9 mouse cellular contexts compared by ENCODE assay signal in genomic region chr3:79177136-79177870, GRCm38 (mm10).
DNase-seq lines count a peak whose midpoint lies in the region; ATAC-seq and TF ChIP-seq lines count a peak whose summit lies in the region.
"Had no signal": no experiment of that assay in that cellular context is flagged by ENCODE, and none has a peak within 500 bp of the region (broad histone marks: within the 10 kb centered on the region; RNA-seq: fewer than 3 reads in every experiment).

No protein-coding gene starts in this region.

- TF ChIP-seq CTCF in intestine, postnatal 0 days (IDR thresholded peaks at IDR 0.05; ENCODE audit: low read depth), result no peak

- H3K36me3 ChIP-seq in heart, embryonic 16.5 days (ENCODE audit: control insufficient read depth, insufficient read depth), result peaks cover 9% of the 10 kb centered on the region
- peaks cover 2% of the 10 kb centered on the region; the same call in 1 of the 2 replicates for H3K36me3 ChIP-seq in neural tube, embryonic 13.5 days
- no peaks in the 10 kb centered on the region; the same call in 1 of the 2 replicates for H3K36me3 ChIP-seq in intestine, postnatal 0 days (ENCODE audit: control insufficient read depth, insufficient read depth)

- H3K4me1 ChIP-seq in heart, embryonic 16.5 days (ENCODE audit: control insufficient read depth, insufficient read depth, low read length), result peaks cover 50% of the 10 kb centered on the region
- peaks cover 51% of the 10 kb centered on the region for H3K4me1 ChIP-seq in neural tube, embryonic 13.5 days (replicated peaks)
- H3K4me1 ChIP-seq in intestine, postnatal 0 days (replicated peaks; ENCODE audit: control insufficient read depth, insufficient read depth, low read length), result peaks cover 21% of the 10 kb centered on the region

- peak overlapping the region; percentile 64; the same call in 1 of the 2 replicates for H3K4me2 ChIP-seq in heart, embryonic 16.5 days (ENCODE audit: low read depth, low read length)
- H3K4me2 ChIP-seq in neural tube, embryonic 13.5 days, result no peak overlapping the region
- H3K4me2 ChIP-seq in intestine, postnatal 0 days (replicated peaks; ENCODE audit: low read depth), result peak overlapping the region; percentile 64; the same call in 1 of the 2 replicates
- H3K4me2 ChIP-seq: limb, embryonic 15.5 days had no signal

- DNase-seq in heart, adult 18-20 months, result no peak
- no peak for DNase-seq in neural tube, embryonic 10.5 days (ENCODE audit: extremely low spot score, low spot score)
- DNase-seq in thymus, postnatal 14 days, result peak; percentile 66
- no peak for DNase-seq in gastrocnemius, postnatal 25 days
- no peak for DNase-seq in urinary bladder, postnatal 10 days (ENCODE audit: low spot score)

- no peak for ATAC-seq in heart, embryonic 16.5 days (replicated peaks; ENCODE audit: extremely low read depth, insufficient read depth, low FRiP score)
- ATAC-seq in neural tube, embryonic 13.5 days (ENCODE audit: low read depth), result no peak
- ATAC-seq in intestine, postnatal 0 days, result no peak

- no peaks in the 10 kb centered on the region for H3K9me3 ChIP-seq in heart, embryonic 16.5 days (replicated peaks; ENCODE audit: control insufficient read depth, low read length)
- no peaks in the 10 kb centered on the region for H3K9me3 ChIP-seq in neural tube, embryonic 13.5 days
- H3K9me3 ChIP-seq in intestine, postnatal 0 days (ENCODE audit: control insufficient read depth), result no peaks in the 10 kb centered on the region
- H3K9me3 ChIP-seq: limb, embryonic 15.5 days had no signal

- no peak overlapping the region for H3K9ac ChIP-seq in heart, embryonic 16.5 days (ENCODE audit: low read length)
- no peak overlapping the region for H3K9ac ChIP-seq in neural tube, embryonic 13.5 days
- no peak overlapping the region for H3K9ac ChIP-seq in intestine, postnatal 0 days (ENCODE audit: low read depth, low read length)
- H3K9ac ChIP-seq: limb, embryonic 15.5 days had no signal

- H3K4me3 ChIP-seq in heart, embryonic 16.5 days (ENCODE audit: low read length), result no peak overlapping the region
- H3K4me3 ChIP-seq in neural tube, embryonic 13.5 days, result no peak overlapping the region
- H3K4me3 ChIP-seq in intestine, postnatal 0 days (ENCODE audit: low read depth, low read length), result no peak overlapping the region
- H3K4me3 ChIP-seq: limb, embryonic 15.5 days had no signal

- H3K27ac ChIP-seq in heart, embryonic 16.5 days (ENCODE audit: low read length), result peak overlapping the region; percentile 63
- H3K27ac ChIP-seq in neural tube, embryonic 13.5 days (replicated peaks), result 0 out of 2 replicates have a peak overlapping the region, but pooled peaks have one; percentile 38
- H3K27ac ChIP-seq in intestine, postnatal 0 days (ENCODE audit: low read depth, low read length), result peak overlapping the region; percentile 21; the same call in 1 of the 2 replicates
- H3K27ac ChIP-seq: limb, embryonic 15.5 days had no signal

- H3K27me3 ChIP-seq in heart, embryonic 16.5 days (ENCODE audit: control insufficient read depth, insufficient read depth, low read length), result no peaks in the 10 kb centered on the region
- no peaks in the 10 kb centered on the region for H3K27me3 ChIP-seq in neural tube, embryonic 13.5 days
- no peaks in the 10 kb centered on the region for H3K27me3 ChIP-seq in intestine, postnatal 0 days (replicated peaks; ENCODE audit: control insufficient read depth, insufficient read depth, low read length)
- H3K27me3 ChIP-seq: limb, embryonic 15.5 days had no signal

- WGBS in heart, embryonic 16.5 days, result 75% methylated on average over 8 of the region's 8 CpGs
- 86% methylated on average over 8 of the region's 8 CpGs for WGBS in neural tube, embryonic 13.5 days
- 76% methylated on average over 8 of the region's 8 CpGs for WGBS in intestine, postnatal 0 days
